In genomic region chr9:98297937-98298595, GRCm38 (mm10) we compare ENCODE assay signal across 12 mouse cellular contexts. TPM values are rescaled to one million over a fixed set of nuclear protein-coding genes. Genes with fewer than 3 reads are reported as not detected.
A peak's percentile ranks its signal among the peaks of the same experiment; 100 is the strongest.
DNase-seq lines count a peak whose midpoint lies in the region; ATAC-seq and TF ChIP-seq lines count a peak whose summit lies in the region.
"Had no signal": no experiment of that assay in that cellular context is flagged by ENCODE, and none has a peak within 500 bp of the region (broad histone marks: within the 10 kb centered on the region; RNA-seq: fewer than 3 reads in every experiment).

No protein-coding gene starts in this region.

- WGBS in heart, embryonic 15.5 days, result 78% methylated on average over 6 of the region's 6 CpGs
- 71% methylated on average over 6 of the region's 6 CpGs for WGBS in intestine, embryonic 14.5 days
- WGBS in liver, embryonic 12.5 days (ENCODE audit: insufficient replicate concordance), result 46% methylated on average over 6 of the region's 6 CpGs
- 77% methylated on average over 6 of the region's 6 CpGs for WGBS in midbrain, embryonic 13.5 days
- WGBS in forebrain, postnatal 0 days, result 79% methylated on average over 6 of the region's 6 CpGs

- H3K4me3 ChIP-seq in heart, embryonic 15.5 days, result no peak overlapping the region
- peak overlapping the region; percentile 26 to 62 (median 28) for H3K4me3 ChIP-seq in CH12.LX (replicated peaks in 1 of 3; ENCODE audit: low read depth in 2 of 3, low read length in 2 of 3, poor library complexity in 1 of 3)
- no peak overlapping the region for H3K4me3 ChIP-seq in intestine, embryonic 14.5 days (ENCODE audit: low read depth, low read length)
- H3K4me3 ChIP-seq in liver, embryonic 12.5 days, result peak overlapping the region; percentile 75
- no peak overlapping the region for H3K4me3 ChIP-seq in midbrain, embryonic 13.5 days (replicated peaks)
- H3K4me3 ChIP-seq in forebrain, postnatal 0 days (ENCODE audit: low read depth, low read length), result no peak overlapping the region

- no peak for TF ChIP-seq CTCF in CH12.LX (conservative IDR thresholded peaks at IDR 0.05 in 1 of 2, IDR thresholded peaks at IDR 0.05 in 1 of 2; ENCODE audit: low read depth in 2 of 2, low read length in 2 of 2)
- TF ChIP-seq CTCF in forebrain, postnatal 0 days (IDR thresholded peaks at IDR 0.05; ENCODE audit: low read depth), result no peak

- no peak overlapping the region for H3K27ac ChIP-seq in heart, embryonic 15.5 days
- H3K27ac ChIP-seq in CH12.LX (ENCODE audit: insufficient read depth, low read depth), result no peak overlapping the region
- H3K27ac ChIP-seq in intestine, embryonic 14.5 days (ENCODE audit: low read depth), result no peak overlapping the region
- H3K27ac ChIP-seq in liver, embryonic 12.5 days, result peak overlapping the region; percentile 95
- H3K27ac ChIP-seq in midbrain, embryonic 13.5 days, result no peak overlapping the region
- no peak overlapping the region for H3K27ac ChIP-seq in forebrain, postnatal 0 days (ENCODE audit: low read depth, low read length)
- H3K27ac ChIP-seq: forebrain, embryonic 15.5 days; hindbrain, embryonic 12.5 days; limb, embryonic 13.5 days; stomach, embryonic 15.5 days had no signal

- H3K9me3 ChIP-seq in heart, embryonic 15.5 days (replicated peaks), result no peaks in the 10 kb centered on the region
- no peaks in the 10 kb centered on the region for H3K9me3 ChIP-seq in CH12.LX (replicated peaks; ENCODE audit: low read length)
- no peaks in the 10 kb centered on the region for H3K9me3 ChIP-seq in intestine, embryonic 14.5 days (ENCODE audit: control insufficient read depth, low read length)
- no peaks in the 10 kb centered on the region for H3K9me3 ChIP-seq in liver, embryonic 12.5 days (replicated peaks)
- no peaks in the 10 kb centered on the region for H3K9me3 ChIP-seq in midbrain, embryonic 13.5 days
- H3K9me3 ChIP-seq in forebrain, postnatal 0 days (ENCODE audit: low read length), result no peaks in the 10 kb centered on the region
- H3K9me3 ChIP-seq: forebrain, embryonic 15.5 days; hindbrain, embryonic 12.5 days; limb, embryonic 13.5 days; stomach, embryonic 15.5 days had no signal

- peak overlapping the region; percentile 82 for H3K4me2 ChIP-seq in heart, embryonic 15.5 days
- H3K4me2 ChIP-seq in CH12.LX (ENCODE audit: insufficient read depth, low read depth, poor library complexity, severe bottlenecking), result peak overlapping the region; percentile 76
- peak overlapping the region; percentile 83; the same call in 1 of the 2 replicates for H3K4me2 ChIP-seq in intestine, embryonic 14.5 days (ENCODE audit: low read length)
- peak overlapping the region; percentile 80 for H3K4me2 ChIP-seq in liver, embryonic 12.5 days
- no peak overlapping the region; the same call in 1 of the 2 replicates for H3K4me2 ChIP-seq in midbrain, embryonic 13.5 days (replicated peaks)
- no peak overlapping the region for H3K4me2 ChIP-seq in forebrain, postnatal 0 days (ENCODE audit: low read depth)

- H3K4me1 ChIP-seq in heart, embryonic 15.5 days (replicated peaks), result peaks cover 6% of the 10 kb centered on the region
- H3K4me1 ChIP-seq in CH12.LX (ENCODE audit: control insufficient read depth in 1 of 2, insufficient read depth in 2 of 2), result peaks cover 8 to 20% of the 10 kb centered on the region in 2 experiments
- peaks cover 6% of the 10 kb centered on the region for H3K4me1 ChIP-seq in intestine, embryonic 14.5 days (replicated peaks; ENCODE audit: control insufficient read depth, insufficient read depth, low read length)
- peaks cover 53% of the 10 kb centered on the region for H3K4me1 ChIP-seq in liver, embryonic 12.5 days
- H3K4me1 ChIP-seq in midbrain, embryonic 13.5 days (replicated peaks), result peaks cover 17% of the 10 kb centered on the region
- H3K4me1 ChIP-seq in forebrain, postnatal 0 days (ENCODE audit: insufficient read depth), result peaks cover 7% of the 10 kb centered on the region; the same call in 1 of the 2 replicates

- no peak for TF ChIP-seq EP300 in CH12.LX (IDR thresholded peaks at IDR 0.05; ENCODE audit: low read length)

- no peak for TF ChIP-seq RAD21 in CH12.LX (IDR thresholded peaks at IDR 0.05; ENCODE audit: low read depth, low read length)

- H3K79me2 ChIP-seq in CH12.LX (replicated peaks; ENCODE audit: control insufficient read depth, extremely low read depth, insufficient read depth, poor library complexity, severe bottlenecking), result peaks cover 4% of the 10 kb centered on the region; the same call in 1 of the 2 replicates

- H3K27me3 ChIP-seq in heart, embryonic 15.5 days, result no peaks in the 10 kb centered on the region
- H3K27me3 ChIP-seq in CH12.LX (replicated peaks), result no peaks in the 10 kb centered on the region
- no peaks in the 10 kb centered on the region for H3K27me3 ChIP-seq in intestine, embryonic 14.5 days (replicated peaks; ENCODE audit: control insufficient read depth, insufficient read depth, low read length)
- H3K27me3 ChIP-seq in liver, embryonic 12.5 days (replicated peaks), result peaks cover 13% of the 10 kb centered on the region; the same call in 1 of the 2 replicates
- peaks cover 11% of the 10 kb centered on the region for H3K27me3 ChIP-seq in midbrain, embryonic 13.5 days
- H3K27me3 ChIP-seq in forebrain, postnatal 0 days (ENCODE audit: insufficient read depth, low read length), result no peaks in the 10 kb centered on the region
- H3K27me3 ChIP-seq: forebrain, embryonic 15.5 days; limb, embryonic 13.5 days; stomach, embryonic 15.5 days had no signal

- dilution Hi-C loops in CH12.LX (cut with MboI; ENCODE audit: extremely low pct_ligation_motif_present, extremely low pct_unique_long_range_greater_than_20kb, low sequenced_read_pairs), result no loop called here

- H3K36me3 ChIP-seq in heart, embryonic 15.5 days, result no peaks in the 10 kb centered on the region
- peaks cover 4 to 28% of the 10 kb centered on the region in 2 experiments for H3K36me3 ChIP-seq in CH12.LX (replicated peaks in 1 of 2; ENCODE audit: control insufficient read depth in 1 of 2, insufficient read depth in 1 of 2, low read length in 1 of 2)
- H3K36me3 ChIP-seq in intestine, embryonic 14.5 days (ENCODE audit: control insufficient read depth, insufficient read depth, low read length), result no peaks in the 10 kb centered on the region
- H3K36me3 ChIP-seq in liver, embryonic 12.5 days, result peaks cover 30% of the 10 kb centered on the region
- H3K36me3 ChIP-seq in midbrain, embryonic 13.5 days, result no peaks in the 10 kb centered on the region
- H3K36me3 ChIP-seq in forebrain, postnatal 0 days (ENCODE audit: insufficient read depth), result no peaks in the 10 kb centered on the region
- H3K36me3 ChIP-seq: forebrain, embryonic 15.5 days; hindbrain, embryonic 12.5 days; limb, embryonic 13.5 days; stomach, embryonic 15.5 days had no signal

- no peak overlapping the region for H3K9ac ChIP-seq in heart, embryonic 15.5 days
- peak overlapping the region; percentile 65; the same call in 1 of the 2 replicates for H3K9ac ChIP-seq in CH12.LX (ENCODE audit: insufficient read depth, low read depth)
- no peak overlapping the region for H3K9ac ChIP-seq in intestine, embryonic 14.5 days (ENCODE audit: low read length)
- H3K9ac ChIP-seq in liver, embryonic 12.5 days, result peak overlapping the region; percentile 86
- H3K9ac ChIP-seq in midbrain, embryonic 13.5 days (replicated peaks), result no peak overlapping the region
- H3K9ac ChIP-seq in forebrain, postnatal 0 days, result no peak overlapping the region
- H3K9ac ChIP-seq: hindbrain, embryonic 12.5 days; stomach, embryonic 15.5 days had no signal

- no peak for TF ChIP-seq POLR2A in CH12.LX (IDR thresholded peaks at IDR 0.05; ENCODE audit: low read depth, low read length)

- intact Hi-C loops in heart, postnatal 10 days (cut with DNase I), result no loop called here

- no peak for DNase-seq in heart, postnatal 10 days
- no peak for DNase-seq in CH12.LX (ENCODE audit: extremely low read depth)
- DNase-seq in intestine, embryonic 14.5 days (ENCODE audit: low spot score), result no peak
- DNase-seq in urinary bladder, postnatal 25 days (ENCODE audit: low spot score), result no peak
- DNase-seq in forebrain, postnatal 0 days, result no peak

- ATAC-seq in heart, embryonic 15.5 days (replicated peaks; ENCODE audit: insufficient number of reproducible peaks, insufficient read depth, low FRiP score, low read depth), result no peak
- no peak for ATAC-seq in intestine, embryonic 14.5 days (replicated peaks; ENCODE audit: low FRiP score, low TSS enrichment, low read depth)
- ATAC-seq in liver, embryonic 12.5 days, result no peak
- no peak for ATAC-seq in midbrain, embryonic 13.5 days
- ATAC-seq in forebrain, postnatal 0 days, result no peak

- in situ Hi-C loops in CH12.LX (cut with MboI; ENCODE audit: low pct_ligation_motif_present, low pct_unique_long_range_greater_than_20kb, low sequenced_read_pairs), result no loop called here

TF ChIP-seq in CH12.LX, 34 proteins besides CTCF, POLR2A, EP300 and RAD21:
- TF ChIP-seq MEF2A (IDR thresholded peaks at IDR 0.05; ENCODE audit: borderline replicate concordance, low read depth, low read length) (no peak), UBTF (IDR thresholded peaks at IDR 0.05; ENCODE audit: low read depth, low read length) (no peak), ZMIZ1 (IDR thresholded peaks at IDR 0.05; ENCODE audit: low read depth, low read length) (no peak), ZKSCAN1 (IDR thresholded peaks at IDR 0.05; ENCODE audit: borderline replicate concordance, low read depth, low read length) (no peak), JUND (conservative IDR thresholded peaks at IDR 0.05; ENCODE audit: low read depth, low read length) (no peak), MAX (IDR thresholded peaks at IDR 0.05; ENCODE audit: low read length) (no peak), TBP (conservative IDR thresholded peaks at IDR 0.05; ENCODE audit: low read depth, low read length) (no peak), ETS1 (conservative IDR thresholded peaks at IDR 0.05; ENCODE audit: low read depth, low read length) (no peak), MYC (IDR thresholded peaks at IDR 0.05; ENCODE audit: low read depth, low read length) (no peak), POLR2AphosphoS2 (IDR thresholded peaks at IDR 0.05; ENCODE audit: low read depth, low read length) (no peak), MAZ (IDR thresholded peaks at IDR 0.05; ENCODE audit: low read depth, low read length) (no peak), CHD2 (IDR thresholded peaks at IDR 0.05; ENCODE audit: low read length) (no peak)

RNA-seq across cellular contexts. Expression of gene Nmnat3, which starts 10.8 kb away (rescaled TPM):
- polyA plus RNA-seq in heart, embryonic 15.5 days (2015; fragmentation: Nextera tagmentation; extraction: Ambion mirVana), result 10.2 and 12.5 TPM in 2 replicates
- 10 to 100 TPM; 11.2 to 12.8 TPM for total RNA-seq in heart, postnatal 10 days (2021)
- total RNA-seq in CH12.LX (2012; rRNA removed) (7.4 and 8.1 TPM in 2 replicates), CH12.LX (2014; rRNA removed) (9.1 and 9.2 TPM in 2 replicates)
- polyA plus RNA-seq in CH12.LX (2012; ENCODE audit: insufficient read length, low read depth), result 9.3 and 10.8 TPM in 2 replicates
- polyA plus RNA-seq in intestine, embryonic 14.5 days (2014; fragmentation: Nextera tagmentation; extraction: Ambion mirVana), result 10.5 and 12.8 TPM in 2 replicates
- 35.2 and 35.3 TPM in 2 replicates for polyA plus RNA-seq in liver, embryonic 12.5 days (2016; fragmentation: Nextera tagmentation; extraction: Ambion mirVana)
- 1.0 and 1.3 TPM in 2 replicates for polyA plus RNA-seq in midbrain, embryonic 13.5 days (2015; fragmentation: Nextera tagmentation; extraction: Ambion mirVana)
- 2.7 and 4.0 TPM in 2 replicates for total RNA-seq in forebrain, postnatal 0 days (2014; rRNA removed)
- 1.7 and 2.1 TPM in 2 replicates for polyA plus RNA-seq in forebrain, postnatal 0 days (2015; fragmentation: Nextera tagmentation; extraction: Ambion mirVana)

Comparison
In these comparisons a context has a peak if more than half of its experiments do, and no peak if none do; other contexts are left out.
1. H3K4me2 ChIP-seq: peak in heart, embryonic 15.5 days (single experiment), CH12.LX (single experiment), intestine, embryonic 14.5 days (single experiment) and liver, embryonic 12.5 days (single experiment); none in midbrain, embryonic 13.5 days (single experiment) and forebrain, postnatal 0 days (single experiment).
2. H3K4me3 ChIP-seq: peak in CH12.LX (3 of 3) and liver, embryonic 12.5 days (single experiment); none in heart, embryonic 15.5 days (single experiment), intestine, embryonic 14.5 days (single experiment), midbrain, embryonic 13.5 days (single experiment) and forebrain, postnatal 0 days (single experiment).
3. H3K9ac ChIP-seq: peak in CH12.LX (single experiment) and liver, embryonic 12.5 days (single experiment); none in heart, embryonic 15.5 days (single experiment), intestine, embryonic 14.5 days (single experiment), midbrain, embryonic 13.5 days (single experiment) and forebrain, postnatal 0 days (single experiment).